ENCODE assay signal across 13 mouse cellular contexts in the genomic region with DNA sequence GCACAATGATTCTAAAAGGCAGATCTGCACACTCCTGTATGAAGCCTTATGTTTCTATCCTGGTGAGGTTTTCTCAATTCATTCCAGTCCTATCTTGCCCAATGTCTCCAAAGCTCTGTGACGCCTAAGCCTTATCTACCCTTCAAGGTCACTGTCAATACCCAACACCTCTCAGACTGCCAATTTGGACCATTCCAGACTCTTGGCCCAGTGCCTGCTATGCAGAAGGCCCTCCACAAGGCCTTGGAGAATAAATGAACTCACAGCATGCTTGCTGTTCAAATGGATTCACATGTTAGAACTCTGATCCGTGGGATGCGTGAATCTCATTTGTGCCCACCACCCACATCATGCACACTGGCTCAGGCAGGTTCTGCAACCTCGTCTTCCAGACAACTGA. TPM values are rescaled to one million over a fixed set of nuclear protein-coding genes. Genes with fewer than 3 reads are reported as not detected.
A peak's percentile ranks its signal among the peaks of the same experiment; 100 is the strongest.
DNase-seq lines count a peak whose midpoint lies in the region; ATAC-seq lines count a peak whose summit lies in the region.
"Had no signal": no experiment of that assay in that cellular context is flagged by ENCODE, and none has a peak within 500 bp of the region (broad histone marks: within the 10 kb centered on the region; RNA-seq: fewer than 3 reads in every experiment).

No protein-coding gene starts in this region.

- peak; percentile 22 for DNase-seq in layer of hippocampus, adult 11-12 months (ENCODE audit: low spot score)
- DNase-seq in layer of hippocampus, postnatal 25 days (ENCODE audit: extremely low spot score in 1 of 2, low spot score in 1 of 2): no peak
- DNase-seq in adrenal gland, postnatal 25 days: peak; percentile 44
- peak; percentile 54 for DNase-seq in lung, postnatal 10 days
- DNase-seq in frontal cortex, postnatal 25 days (ENCODE audit: low spot score in 2 of 2): no peak
- DNase-seq in frontal cortex, adult 2 months (ENCODE audit: extremely low spot score in 1 of 2, low spot score in 1 of 2): no peak
- no peak for DNase-seq in spleen, adult 18-20 months

- no peaks in the 10 kb centered on the region for H3K9me3 ChIP-seq in heart, embryonic 14.5 days (ENCODE audit: control insufficient read depth, low read length)
- H3K9me3 ChIP-seq: intestine, embryonic 15.5 days; limb, embryonic 13.5 days; stomach, embryonic 15.5 days had no signal

- no peak overlapping the region for H3K4me2 ChIP-seq in heart, embryonic 14.5 days (ENCODE audit: low read length)
- H3K4me2 ChIP-seq: intestine, embryonic 15.5 days; limb, embryonic 13.5 days; stomach, embryonic 15.5 days had no signal

- H3K4me3 ChIP-seq in heart, embryonic 14.5 days (ENCODE audit: control insufficient read depth in 1 of 2, insufficient read depth in 1 of 2, low read depth in 1 of 2, low read length in 2 of 2): no peak overlapping the region
- H3K4me3 ChIP-seq: intestine, embryonic 15.5 days; limb, embryonic 13.5 days; stomach, embryonic 15.5 days had no signal

- no peak for ATAC-seq in heart, embryonic 14.5 days (ENCODE audit: insufficient number of reproducible peaks, insufficient read depth, low FRiP score, low read depth)
- ATAC-seq: intestine, embryonic 15.5 days had no signal

- H3K36me3 ChIP-seq in heart, embryonic 14.5 days (ENCODE audit: control insufficient read depth, insufficient read depth, low read length): no peaks in the 10 kb centered on the region
- H3K36me3 ChIP-seq: intestine, embryonic 15.5 days; limb, embryonic 13.5 days; stomach, embryonic 15.5 days had no signal

- H3K4me1 ChIP-seq in heart, embryonic 14.5 days (ENCODE audit: control insufficient read depth in 2 of 2, insufficient read depth in 2 of 2, low read length in 2 of 2): peaks cover 4 to 9% of the 10 kb centered on the region in 2 experiments; a peak in 2 of 4 replicates
- H3K4me1 ChIP-seq: intestine, embryonic 15.5 days; limb, embryonic 13.5 days; stomach, embryonic 15.5 days had no signal

- no peak overlapping the region for H3K9ac ChIP-seq in heart, embryonic 14.5 days (ENCODE audit: low read length)
- H3K9ac ChIP-seq: intestine, embryonic 15.5 days; limb, embryonic 13.5 days; stomach, embryonic 15.5 days had no signal

- H3K27ac ChIP-seq in heart, embryonic 14.5 days (replicated peaks in 1 of 2; ENCODE audit: control insufficient read depth in 1 of 2, insufficient read depth in 1 of 2, low read depth in 2 of 2, low read length in 2 of 2): peak overlapping the region; percentile 27 to 41; a peak in 2 of 4 replicates
- H3K27ac ChIP-seq: intestine, embryonic 15.5 days; limb, embryonic 13.5 days; stomach, embryonic 15.5 days had no signal

- no peaks in the 10 kb centered on the region for H3K27me3 ChIP-seq in heart, embryonic 14.5 days (ENCODE audit: control insufficient read depth, insufficient read depth, low read length)
- H3K27me3 ChIP-seq: intestine, embryonic 15.5 days; limb, embryonic 13.5 days; stomach, embryonic 15.5 days had no signal

- 59% methylated on average over 4 of the region's 4 CpGs for WGBS in heart, embryonic 14.5 days

RNA-seq across cellular contexts. Expression of a gene that starts 38.0 kb away (rescaled TPM):
- 100 to 1,000 TPM; 132 to 180 TPM for total RNA-seq in layer of hippocampus, postnatal 25 days (2021)
- 0.14 and 0.58 TPM in 2 replicates for total RNA-seq in adrenal gland, postnatal 25 days (2021)
- 0.38 and 0.84 TPM in 2 replicates for polyA plus RNA-seq in heart, embryonic 14.5 days (2014; fragmentation: Nextera tagmentation; extraction: Ambion mirVana)
- 10.2 and 10.6 TPM in 2 replicates for polyA plus RNA-seq in frontal cortex, adult 2 months (2012; rRNA removed)
- total RNA-seq: CH12.LX; megakaryocyte, adult 5-6 weeks had no signal

Comparison
In these comparisons a context has a peak if more than half of its experiments do, and no peak if none do; other contexts are left out.
1. DNase-seq: peak in layer of hippocampus, adult 11-12 months (single experiment), adrenal gland, postnatal 25 days (single experiment) and lung, postnatal 10 days (single experiment); none in layer of hippocampus, postnatal 25 days (0 of 2), frontal cortex, postnatal 25 days (0 of 2), frontal cortex, adult 2 months (0 of 2) and spleen, adult 18-20 months (0 of 2).
2. RNA of a gene that starts 38.0 kb away (total RNA-seq): 132 to 180 TPM in layer of hippocampus, postnatal 25 days; 0.14 to 0.58 TPM in adrenal gland, postnatal 25 days; every median in the first group is over 10 times any median in the second.